ENCODE assay signal across 30 mouse cellular contexts in genomic region chr12:49381031-49381525, GRCm38 (mm10). TPM values are rescaled to one million over a fixed set of nuclear protein-coding genes. Genes with fewer than 3 reads are reported as not detected.
DNase-seq lines count a peak whose midpoint lies in the region; ATAC-seq and TF ChIP-seq lines count a peak whose summit lies in the region.
"Had no signal": no experiment of that assay in that cellular context is flagged by ENCODE, and none has a peak within 500 bp of the region (broad histone marks: within the 10 kb centered on the region; RNA-seq: fewer than 3 reads in every experiment).

No protein-coding gene starts in this region.

- WGBS in kidney, adult 2 months: 6% methylated on average over 4 of the region's 4 CpGs
- WGBS in embryonic facial prominence, embryonic 10.5 days: 2% methylated on average over 4 of the region's 4 CpGs
- 0% methylated on average over 4 of the region's 4 CpGs for WGBS in forebrain, embryonic 15.5 days

- peaks cover 17% of the 10 kb centered on the region for H3K27me3 ChIP-seq in kidney, adult 2 months (replicated peaks; ENCODE audit: control insufficient read depth, insufficient read depth, low read length)
- H3K27me3 ChIP-seq in embryonic facial prominence, embryonic 10.5 days (replicated peaks; ENCODE audit: low read depth, poor library complexity, severe bottlenecking): peaks cover 100% of the 10 kb centered on the region
- no peaks in the 10 kb centered on the region for H3K27me3 ChIP-seq in forebrain, embryonic 15.5 days
- H3K27me3 ChIP-seq: CH12.LX had no signal

- H3K36me3 ChIP-seq in kidney, adult 2 months (ENCODE audit: control insufficient read depth, insufficient read depth, low read length): no peaks in the 10 kb centered on the region
- H3K36me3 ChIP-seq in embryonic facial prominence, embryonic 10.5 days (replicated peaks): no peaks in the 10 kb centered on the region
- H3K36me3 ChIP-seq in forebrain, embryonic 15.5 days: 0 out of 2 replicates have a peak, but pooled peaks cover 3% of the 10 kb centered on the region
- H3K36me3 ChIP-seq: embryonic facial prominence, embryonic 15.5 days; heart, embryonic 12.5 days; hindbrain, embryonic 15.5 days; limb, embryonic 13.5 days; liver, embryonic 13.5 days; lung, embryonic 15.5 days; midbrain, embryonic 12.5 days had no signal

- DNase-seq in kidney, adult 2 months: peak; percentile 0
- DNase-seq in kidney, postnatal 4 days: no peak
- DNase-seq in NIH3T3 (ENCODE audit: low read depth) (peak; percentile 26), MN1 (ENCODE audit: low spot score) (no peak)
- DNase-seq in embryonic facial prominence, embryonic 10.5 days (ENCODE audit: low spot score): no peak
- no peak for DNase-seq in left cerebral cortex, postnatal 10 days (ENCODE audit: extremely low spot score in 1 of 2, low spot score in 2 of 2)
- DNase-seq: cerebellum, adult 9-10 months; gastrocnemius, adult 2 months; liver, embryonic 13.5 days; right cerebral cortex, postnatal 25 days had no signal

- TF ChIP-seq CTCF in kidney, adult 2 months (conservative IDR thresholded peaks at IDR 0.05; ENCODE audit: insufficient read depth, insufficient read length, low read depth, low read length): no peak

- H3K4me1 ChIP-seq in kidney, adult 2 months (ENCODE audit: control insufficient read depth, insufficient read depth, low read length): no peaks in the 10 kb centered on the region
- peaks cover 14% of the 10 kb centered on the region for H3K4me1 ChIP-seq in embryonic facial prominence, embryonic 10.5 days
- peaks cover 10% of the 10 kb centered on the region for H3K4me1 ChIP-seq in forebrain, embryonic 15.5 days

- H3K9ac ChIP-seq in forebrain, embryonic 15.5 days (replicated peaks): peak overlapping the region; percentile 97
- H3K9ac ChIP-seq: embryonic facial prominence, embryonic 15.5 days; heart, embryonic 12.5 days; hindbrain, embryonic 15.5 days; limb, embryonic 13.5 days; liver, embryonic 13.5 days; lung, embryonic 15.5 days; midbrain, embryonic 12.5 days had no signal

- H3K9me3 ChIP-seq in embryonic facial prominence, embryonic 10.5 days: no peaks in the 10 kb centered on the region
- H3K9me3 ChIP-seq in forebrain, embryonic 15.5 days: no peaks in the 10 kb centered on the region
- H3K9me3 ChIP-seq: embryonic facial prominence, embryonic 15.5 days; hindbrain, embryonic 15.5 days; liver, embryonic 13.5 days; lung, embryonic 15.5 days; midbrain, embryonic 12.5 days had no signal

- no peak for TF ChIP-seq POLR2A in kidney, adult 2 months (IDR thresholded peaks at IDR 0.05; ENCODE audit: low read depth, low read length)

- H3K27ac ChIP-seq in kidney, adult 2 months (ENCODE audit: insufficient read depth, low read depth, low read length): no peak overlapping the region
- H3K27ac ChIP-seq in embryonic facial prominence, embryonic 10.5 days (replicated peaks): no peak overlapping the region
- peak overlapping the region; percentile 100 for H3K27ac ChIP-seq in forebrain, embryonic 15.5 days (replicated peaks)
- H3K27ac ChIP-seq: embryonic facial prominence, embryonic 15.5 days; gastrocnemius, adult 2 months; hindbrain, embryonic 15.5 days; kidney, postnatal 0 days; limb, embryonic 13.5 days; liver, embryonic 13.5 days; lung, embryonic 15.5 days; macrophage; midbrain, embryonic 12.5 days; stomach, postnatal 0 days had no signal

- no peak for ATAC-seq in forebrain, embryonic 15.5 days (replicated peaks)
- ATAC-seq in erythroblast, adult 5-6 weeks (replicated peaks; ENCODE audit: low FRiP score, poor library complexity, severe bottlenecking): no peak
- ATAC-seq: intestine, postnatal 0 days had no signal

- intact Hi-C loops in left cerebral cortex, postnatal 10 days (cut with DNase I): loop anchor here (2.0 kb wide), 1 partner anchor 730 kb away; no protein-coding TSS in a partner anchor

- peak overlapping the region; percentile 46 for H3K4me2 ChIP-seq in forebrain, embryonic 15.5 days (replicated peaks)
- H3K4me2 ChIP-seq: embryonic facial prominence, embryonic 15.5 days; heart, embryonic 12.5 days; hindbrain, embryonic 15.5 days; limb, embryonic 13.5 days; liver, embryonic 13.5 days; lung, embryonic 15.5 days; midbrain, embryonic 12.5 days had no signal

- no peak overlapping the region for H3K4me3 ChIP-seq in kidney, adult 2 months (ENCODE audit: insufficient read depth, low read depth, low read length)
- H3K4me3 ChIP-seq in embryonic facial prominence, embryonic 10.5 days: peak overlapping the region; percentile 60; the same call in 1 of the 2 replicates
- peak overlapping the region; percentile 72 for H3K4me3 ChIP-seq in forebrain, embryonic 15.5 days
- H3K4me3 ChIP-seq: embryonic facial prominence, embryonic 15.5 days; gastrocnemius, adult 2 months; heart, embryonic 12.5 days; hindbrain, embryonic 15.5 days; limb, embryonic 13.5 days; liver, embryonic 13.5 days; lung, embryonic 15.5 days; midbrain, embryonic 12.5 days; myocyte had no signal

RNA-seq across cellular contexts. Expression of gene Foxg1, which starts 1.4 kb away (rescaled TPM):
- polyA plus RNA-seq in kidney, adult 2 months (2012; rRNA removed): not detected in 2 replicates
- polyA plus RNA-seq in embryonic facial prominence, embryonic 10.5 days (2016; fragmentation: Nextera tagmentation; extraction: Ambion mirVana): 3.2 and 4.7 TPM in 2 replicates
- polyA plus RNA-seq in forebrain, embryonic 15.5 days (2015; fragmentation: Nextera tagmentation; extraction: Ambion mirVana): 110 and 111 TPM in 2 replicates
- not detected in 2 replicates for total RNA-seq in erythroblast, adult 5-6 weeks (2015; ENCODE audit: low replicate concordance)
- total RNA-seq in erythroblast, adult 5-6 weeks (2017; ENCODE audit: low replicate concordance): not detected in 2 replicates
- total RNA-seq in left cerebral cortex, postnatal 10 days (2021): 100 to 1,000 TPM; 125 to 130 TPM
- total RNA-seq: CH12.LX; common myeloid progenitor, adult 5-6 weeks; gastrocnemius, adult 2 months; granulocyte monocyte progenitor cell, adult 5-6 weeks; heart, postnatal 25 days; MEL had no signal
- polyA plus RNA-seq: intestine, postnatal 0 days; kidney, postnatal 0 days; limb, embryonic 13.5 days; macrophage; myocyte; neural tube, embryonic 14.5 days; stomach, postnatal 0 days had no signal

RNA-seq across cellular contexts. Expression of gene Gm43517, which starts 3.9 kb away (rescaled TPM):
- not detected in 2 replicates for polyA plus RNA-seq in kidney, adult 2 months (2012; rRNA removed)
- 0.11 and 0.21 TPM in 2 replicates for polyA plus RNA-seq in embryonic facial prominence, embryonic 10.5 days (2016; fragmentation: Nextera tagmentation; extraction: Ambion mirVana)
- 2.8 and 3.0 TPM in 2 replicates for polyA plus RNA-seq in forebrain, embryonic 15.5 days (2015; fragmentation: Nextera tagmentation; extraction: Ambion mirVana)
- not detected in 2 replicates for total RNA-seq in erythroblast, adult 5-6 weeks (2015; ENCODE audit: low replicate concordance)
- not detected in 2 replicates for total RNA-seq in erythroblast, adult 5-6 weeks (2017; ENCODE audit: low replicate concordance)
- total RNA-seq in left cerebral cortex, postnatal 10 days (2021): 1 to 10 TPM; 8.9 to 9.2 TPM
- total RNA-seq: adrenal gland, postnatal 4 days; CH12.LX; common myeloid progenitor, adult 5-6 weeks; gastrocnemius, adult 2 months; granulocyte monocyte progenitor cell, adult 5-6 weeks; heart, postnatal 25 days; MEL had no signal
- polyA plus RNA-seq: heart, embryonic 12.5 days; hindbrain, embryonic 15.5 days; intestine, postnatal 0 days; kidney, postnatal 0 days; limb, embryonic 13.5 days; liver, embryonic 13.5 days; lung, embryonic 15.5 days; macrophage; myocyte; neural tube, embryonic 14.5 days; stomach, postnatal 0 days had no signal

Comparison
In these comparisons a context has a peak if more than half of its experiments do, and no peak if none do; other contexts are left out.
1. DNase-seq: peak in kidney, adult 2 months (single experiment) and NIH3T3 (single experiment); none in kidney, postnatal 4 days (0 of 2), embryonic facial prominence, embryonic 10.5 days (single experiment), MN1 (single experiment) and left cerebral cortex, postnatal 10 days (0 of 2).
2. RNA of gene Foxg1, which starts 1.4 kb away (polyA plus RNA-seq): 110 to 111 TPM in forebrain, embryonic 15.5 days; 3.2 to 4.7 TPM in embryonic facial prominence, embryonic 10.5 days and not detected in kidney, adult 2 months; every median in the first group is over 10 times any median in the second.